Comparison of ENCODE assay signal across 11 mouse cellular contexts in the genomic region with DNA sequence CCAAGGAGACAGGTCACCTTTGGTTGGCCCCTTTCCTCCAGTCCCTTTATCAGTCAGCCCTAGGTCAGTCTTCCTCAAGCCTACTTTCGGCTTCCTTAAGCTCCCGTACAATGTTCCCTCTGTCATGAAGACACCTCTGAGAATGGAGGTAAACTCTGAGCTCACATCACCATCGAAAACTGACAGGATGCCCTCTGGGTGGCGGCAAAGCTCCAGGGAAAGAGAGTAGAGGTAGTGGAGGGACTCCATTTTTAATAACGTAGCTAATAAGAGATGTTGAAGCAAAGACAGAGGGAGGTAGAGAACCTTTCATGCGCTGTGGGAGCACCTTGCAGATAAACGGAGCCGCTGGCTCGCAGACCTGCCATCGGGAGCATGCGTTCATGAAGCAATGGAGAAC. TPM values are rescaled to one million over a fixed set of nuclear protein-coding genes. Genes with fewer than 3 reads are reported as not detected.
DNase-seq lines count a peak whose midpoint lies in the region; ATAC-seq and TF ChIP-seq lines count a peak whose summit lies in the region.
"Had no signal": no experiment of that assay in that cellular context is flagged by ENCODE, and none has a peak within 500 bp of the region (broad histone marks: within the 10 kb centered on the region; RNA-seq: fewer than 3 reads in every experiment).

No protein-coding gene starts in this region.

- H3K4me2 ChIP-seq in lung, embryonic 14.5 days: peak overlapping the region; percentile 49
- H3K4me2 ChIP-seq in intestine, embryonic 14.5 days (ENCODE audit: low read length): 0 out of 2 replicates have a peak overlapping the region, but pooled peaks have one; percentile 3
- 0 out of 2 replicates have a peak overlapping the region, but pooled peaks have one; percentile 2 for H3K4me2 ChIP-seq in stomach, embryonic 14.5 days (replicated peaks; ENCODE audit: low read depth, low read length)
- H3K4me2 ChIP-seq: hindbrain, embryonic 14.5 days had no signal

- TF ChIP-seq POLR2A in heart, adult 2 months (IDR thresholded peaks at IDR 0.05; ENCODE audit: insufficient read depth, low read depth, low read length): no peak

- no peaks in the 10 kb centered on the region; the same call in 1 of the 2 replicates for H3K36me3 ChIP-seq in heart, adult 2 months (ENCODE audit: control insufficient read depth, insufficient read depth, low read length)
- no peaks in the 10 kb centered on the region for H3K36me3 ChIP-seq in lung, embryonic 14.5 days (ENCODE audit: insufficient read depth)
- no peaks in the 10 kb centered on the region for H3K36me3 ChIP-seq in intestine, embryonic 14.5 days (ENCODE audit: control insufficient read depth, insufficient read depth, low read length)
- H3K36me3 ChIP-seq in stomach, embryonic 14.5 days (ENCODE audit: control insufficient read depth, insufficient read depth, low read length): no peaks in the 10 kb centered on the region
- H3K36me3 ChIP-seq in forebrain, embryonic 10.5 days (replicated peaks): no peaks in the 10 kb centered on the region

- TF ChIP-seq CTCF in heart, adult 2 months (IDR thresholded peaks at IDR 0.05): peak; percentile 55
- TF ChIP-seq CTCF in lung, embryonic 14.5 days (IDR thresholded peaks at IDR 0.05; ENCODE audit: low read depth): peak; percentile 34

- no peaks in the 10 kb centered on the region; the same call in 1 of the 2 replicates for H3K79me2 ChIP-seq in heart, adult 2 months (replicated peaks; ENCODE audit: control insufficient read depth, insufficient read depth, low read length)

- intact Hi-C loops in heart, adult 2 months (cut with DNase I): loop anchor here (2.0 to 10.0 kb wide), 2 partner anchors 326 to 436 kb away; no protein-coding TSS in a partner anchor
- intact Hi-C loops in heart, postnatal 36 days (cut with DNase I): no loop called here

- H3K9ac ChIP-seq in heart, adult 2 months (ENCODE audit: low read depth, low read length): peak overlapping the region; percentile 55
- peak overlapping the region; percentile 10; the same call in 1 of the 2 replicates for H3K9ac ChIP-seq in lung, embryonic 14.5 days
- H3K9ac ChIP-seq in intestine, embryonic 14.5 days (ENCODE audit: low read length): no peak overlapping the region
- H3K9ac ChIP-seq in stomach, embryonic 14.5 days (replicated peaks; ENCODE audit: low read depth, low read length): no peak overlapping the region
- H3K9ac ChIP-seq: hindbrain, embryonic 14.5 days had no signal

- 0 out of 2 replicates have a peak, but pooled peaks have one; percentile 36 for TF ChIP-seq EP300 in heart, adult 2 months (IDR thresholded peaks at IDR 0.05; ENCODE audit: insufficient read depth, low read depth, low read length)

- peak overlapping the region; percentile 56 for H3K4me3 ChIP-seq in heart, adult 2 months
- peak overlapping the region; percentile 29 for H3K4me3 ChIP-seq in lung, embryonic 14.5 days (ENCODE audit: low read depth, low read length)
- peak overlapping the region; percentile 2; the same call in 1 of the 2 replicates for H3K4me3 ChIP-seq in intestine, embryonic 14.5 days (ENCODE audit: low read depth, low read length)
- H3K4me3 ChIP-seq in stomach, embryonic 14.5 days (ENCODE audit: low read depth, low read length): 0 out of 2 replicates have a peak overlapping the region, but pooled peaks have one; percentile 9
- no peak overlapping the region for H3K4me3 ChIP-seq in forebrain, embryonic 10.5 days

- WGBS in heart, adult 2 months: 57% methylated on average over 11 of the region's 11 CpGs
- WGBS in lung, embryonic 14.5 days: 69% methylated on average over 11 of the region's 11 CpGs
- WGBS in intestine, embryonic 14.5 days: 77% methylated on average over 11 of the region's 11 CpGs
- 76% methylated on average over 11 of the region's 11 CpGs for WGBS in stomach, embryonic 14.5 days
- WGBS in forebrain, embryonic 10.5 days: 86% methylated on average over 11 of the region's 11 CpGs

- no peak for DNase-seq in heart, adult 2 months
- no peak for DNase-seq in heart, postnatal 36 days
- DNase-seq in lung, embryonic 14.5 days: peak; percentile 26
- no peak for DNase-seq in lung, adult 18-20 months
- no peak for DNase-seq in intestine, embryonic 14.5 days (ENCODE audit: low spot score)
- DNase-seq in forebrain, embryonic 10.5 days (ENCODE audit: extremely low spot score, low spot score): no peak
- no peak for DNase-seq in yolk sac, embryonic 10.5 days (ENCODE audit: low spot score)

- H3K4me1 ChIP-seq in heart, adult 2 months (ENCODE audit: control insufficient read depth, insufficient read depth, low read length): peaks cover 18% of the 10 kb centered on the region
- H3K4me1 ChIP-seq in lung, embryonic 14.5 days (ENCODE audit: insufficient read depth): no peaks in the 10 kb centered on the region
- H3K4me1 ChIP-seq in intestine, embryonic 14.5 days (replicated peaks; ENCODE audit: control insufficient read depth, insufficient read depth, low read length): no peaks in the 10 kb centered on the region
- H3K4me1 ChIP-seq in stomach, embryonic 14.5 days (ENCODE audit: control insufficient read depth, insufficient read depth, low read length): no peaks in the 10 kb centered on the region
- no peaks in the 10 kb centered on the region for H3K4me1 ChIP-seq in forebrain, embryonic 10.5 days

- H3K9me3 ChIP-seq in lung, embryonic 14.5 days (ENCODE audit: low read depth, low read length): no peaks in the 10 kb centered on the region
- H3K9me3 ChIP-seq in intestine, embryonic 14.5 days (ENCODE audit: control insufficient read depth, low read length): no peaks in the 10 kb centered on the region
- H3K9me3 ChIP-seq in stomach, embryonic 14.5 days (ENCODE audit: control insufficient read depth, low read depth, low read length): no peaks in the 10 kb centered on the region
- no peaks in the 10 kb centered on the region for H3K9me3 ChIP-seq in forebrain, embryonic 10.5 days

- no peak for ATAC-seq in lung, embryonic 14.5 days (ENCODE audit: insufficient read depth)
- no peak for ATAC-seq in intestine, embryonic 14.5 days (replicated peaks; ENCODE audit: low FRiP score, low TSS enrichment, low read depth)
- ATAC-seq in stomach, embryonic 14.5 days (ENCODE audit: insufficient number of reproducible peaks, insufficient read depth, low FRiP score, low read depth): no peak
- ATAC-seq: forebrain, embryonic 16.5 days had no signal

- no peaks in the 10 kb centered on the region for H3K27me3 ChIP-seq in heart, adult 2 months (ENCODE audit: control insufficient read depth, insufficient read depth, low read length)
- H3K27me3 ChIP-seq in lung, embryonic 14.5 days (ENCODE audit: insufficient read depth, low read length): no peaks in the 10 kb centered on the region
- no peaks in the 10 kb centered on the region for H3K27me3 ChIP-seq in intestine, embryonic 14.5 days (replicated peaks; ENCODE audit: control insufficient read depth, insufficient read depth, low read length)
- no peaks in the 10 kb centered on the region for H3K27me3 ChIP-seq in stomach, embryonic 14.5 days (ENCODE audit: control insufficient read depth, insufficient read depth, low read length)
- H3K27me3 ChIP-seq in forebrain, embryonic 10.5 days (ENCODE audit: poor library complexity, severe bottlenecking): no peaks in the 10 kb centered on the region

- H3K27ac ChIP-seq in heart, adult 2 months: peak overlapping the region; percentile 91
- no peak overlapping the region for H3K27ac ChIP-seq in lung, embryonic 14.5 days (ENCODE audit: low read depth)
- H3K27ac ChIP-seq in intestine, embryonic 14.5 days (ENCODE audit: low read depth): no peak overlapping the region
- H3K27ac ChIP-seq in stomach, embryonic 14.5 days (ENCODE audit: low read length): no peak overlapping the region
- no peak overlapping the region for H3K27ac ChIP-seq in forebrain, embryonic 10.5 days
- H3K27ac ChIP-seq: hindbrain, embryonic 14.5 days had no signal

RNA-seq across cellular contexts. Expression of a gene that starts 6.9 kb away (rescaled TPM):
- total RNA-seq in heart, adult 2 months (2021): 10 to 100 TPM; 22.0 to 22.4 TPM
- 46.8 and 60.4 TPM in 2 replicates for polyA plus RNA-seq in heart, adult 2 months (2012; rRNA removed)
- total RNA-seq in heart, postnatal 36 days (2021): 10 to 100 TPM; 30.3 to 34.9 TPM
- 68.3 and 76.7 TPM in 2 replicates for polyA plus RNA-seq in lung, embryonic 14.5 days (2014; fragmentation: Nextera tagmentation; extraction: Ambion mirVana)
- polyA plus RNA-seq in intestine, embryonic 14.5 days (2014; fragmentation: Nextera tagmentation; extraction: Ambion mirVana): 41.6 and 50.5 TPM in 2 replicates
- polyA plus RNA-seq in stomach, embryonic 14.5 days (2014; fragmentation: Nextera tagmentation; extraction: Ambion mirVana): 43.3 and 43.4 TPM in 2 replicates
- 14.8 and 17.5 TPM in 2 replicates for polyA plus RNA-seq in forebrain, embryonic 10.5 days (2016; fragmentation: Nextera tagmentation; extraction: Ambion mirVana)

RNA-seq across cellular contexts. Expression of a gene that starts 15.7 kb away (rescaled TPM):
- under 1 TPM; 0.37 to 0.48 TPM for total RNA-seq in heart, adult 2 months (2021)
- 7.9 and 10.4 TPM in 2 replicates for polyA plus RNA-seq in heart, adult 2 months (2012; rRNA removed)
- total RNA-seq in heart, postnatal 36 days (2021): under 1 TPM; 0.81 to 0.92 TPM
- 0.16 and 0.39 TPM in 2 replicates for polyA plus RNA-seq in lung, embryonic 14.5 days (2014; fragmentation: Nextera tagmentation; extraction: Ambion mirVana)
- 0.60 and 0.74 TPM in 2 replicates for polyA plus RNA-seq in intestine, embryonic 14.5 days (2014; fragmentation: Nextera tagmentation; extraction: Ambion mirVana)
- 0.49 and 0.77 TPM in 2 replicates for polyA plus RNA-seq in stomach, embryonic 14.5 days (2014; fragmentation: Nextera tagmentation; extraction: Ambion mirVana)
- polyA plus RNA-seq in forebrain, embryonic 10.5 days (2016; fragmentation: Nextera tagmentation; extraction: Ambion mirVana): not detected in 2 replicates
- total RNA-seq: monocyte, adult 5-6 weeks had no signal
- polyA plus RNA-seq: forebrain, embryonic 16.5 days; hindbrain, embryonic 14.5 days had no signal

RNA-seq across cellular contexts. Expression of a gene that starts 27.9 kb away (rescaled TPM):
- 10 to 100 TPM; 22.1 to 22.8 TPM for total RNA-seq in heart, adult 2 months (2021)
- polyA plus RNA-seq in heart, adult 2 months (2012; rRNA removed): 11.9 and 20.7 TPM in 2 replicates
- total RNA-seq in heart, postnatal 36 days (2021): 10 to 100 TPM; 14.7 to 19.0 TPM
- polyA plus RNA-seq in lung, embryonic 14.5 days (2014; fragmentation: Nextera tagmentation; extraction: Ambion mirVana): 0.05 and 0.24 TPM in 2 replicates
- polyA plus RNA-seq in intestine, embryonic 14.5 days (2014; fragmentation: Nextera tagmentation; extraction: Ambion mirVana): 0.04 TPM in 1 of 2 replicates, not detected in the other
- 0.13 TPM in 1 of 2 replicates, not detected in the other for polyA plus RNA-seq in stomach, embryonic 14.5 days (2014; fragmentation: Nextera tagmentation; extraction: Ambion mirVana)
- polyA plus RNA-seq in forebrain, embryonic 10.5 days (2016; fragmentation: Nextera tagmentation; extraction: Ambion mirVana): 0.07 TPM in 1 of 2 replicates, not detected in the other
- polyA plus RNA-seq: hindbrain, embryonic 14.5 days had no signal

Comparison
In these comparisons a context has a peak if more than half of its experiments do, and no peak if none do; other contexts are left out.
1. H3K9ac ChIP-seq: peak in heart, adult 2 months (single experiment) and lung, embryonic 14.5 days (single experiment); none in intestine, embryonic 14.5 days (single experiment) and stomach, embryonic 14.5 days (single experiment).
2. RNA of a gene that starts 27.9 kb away (polyA plus RNA-seq): 11.9 to 20.7 TPM in heart, adult 2 months; 0.05 to 0.24 TPM in lung, embryonic 14.5 days, 0.04 TPM in intestine, embryonic 14.5 days, 0.07 TPM in forebrain, embryonic 10.5 days and 0.13 TPM in stomach, embryonic 14.5 days; every median in the first group is over 10 times any median in the second.
3. Peak in every context shown above with its lines, with median percentiles within 50 percentile points of each other: H3K4me2 ChIP-seq.